Mouse (Mus musculus) cerebellum, adult (tissue): ENCODE measurements around the gene Os9.
A peak's percentile ranks its signal among the peaks of the same experiment; 100 is the strongest.
"Not testable (repeated sequence)": the region's sequence is repeated elsewhere in the genome, so short reads cannot be mapped to it uniquely, and the experiment has no call there.

Experiments
- ATAC-seq: cut with Nextera tagmentation; 2 replicates; pipeline ENCODE4 v1.9.2; 2017; ENCODE audit warnings: mild to moderate bottlenecking, moderate library complexity, mixed read lengths; ENCODE audit not compliant: insufficient number of reproducible peaks, low FRiP score, low TSS enrichment

Gene Os9

GRCm38 (mm10) chr10:127069281-127070189 is 51.4 kb downstream of the Os9 start:
- 0 out of 2 replicates have a peak, but pooled peaks have one; percentile 14 for ATAC-seq

GRCm38 (mm10) chr10:127068360-127069038 is 52.4 kb downstream of the Os9 start:
- ATAC-seq, result no peak

GRCm38 (mm10) chr10:127066519-127067018 is 54.4 kb downstream of the Os9 start:
- ATAC-seq, result no peak

GRCm38 (mm10) chr10:127065981-127066380 is 55.0 kb downstream of the Os9 start:
- no peak for ATAC-seq

- no peak; the same call in 1 of the 2 replicates for ATAC-seq
Observed at GRCm38 (mm10) chr10:127063913-127064870, 56.7 kb downstream of the Os9 start.

- peak; percentile 69 for ATAC-seq
Observed at GRCm38 (mm10) chr10:127063239-127063872, 57.6 kb downstream of the Os9 start, which contains the start of gene Cdk4. Cdk4 (plus strand) TSS chr10:127063534.

- no peak for ATAC-seq
Observed at GRCm38 (mm10) chr10:127062503-127062902, 58.4 kb downstream of the Os9 start.

GRCm38 (mm10) chr10:127062101-127062500 is 58.8 kb downstream of the Os9 start:
- ATAC-seq, result not testable (repeated sequence)

- ATAC-seq, result no peak
Observed at GRCm38 (mm10) chr10:127061513-127061912, 59.4 kb downstream of the Os9 start.

- ATAC-seq, result no peak
Observed at GRCm38 (mm10) chr10:127061085-127061484, 59.8 kb downstream of the Os9 start.

GRCm38 (mm10) chr10:127059968-127060916 is 60.7 kb downstream of the Os9 start, which contains the start of gene March9:
March9 (minus strand) TSS chr10:127060184.
- 0 out of 2 replicates have a peak, but pooled peaks have one; percentile 8 for ATAC-seq

- no peak for ATAC-seq
Observed at GRCm38 (mm10) chr10:127059174-127059967, 61.6 kb downstream of the Os9 start.

GRCm38 (mm10) chr10:127058708-127059107 is 62.2 kb downstream of the Os9 start:
- no peak for ATAC-seq

- no peak; the same call in 1 of the 2 replicates for ATAC-seq
Observed at GRCm38 (mm10) chr10:127058161-127058560, 62.8 kb downstream of the Os9 start.

- no peak for ATAC-seq
Observed at GRCm38 (mm10) chr10:127056490-127056889, 64.4 kb downstream of the Os9 start.

- ATAC-seq, result no peak
Observed at GRCm38 (mm10) chr10:127055406-127055805, 65.5 kb downstream of the Os9 start.

GRCm38 (mm10) chr10:127054646-127055045 is 66.3 kb downstream of the Os9 start:
- ATAC-seq, result no peak

- no peak for ATAC-seq
Observed at GRCm38 (mm10) chr10:127050119-127050474, 70.8 kb downstream of the Os9 start.
